Mouse (Mus musculus) mature B cell (primary cell): ENCODE measurements around the gene Sgta.
"Not testable (repeated sequence)": the region's sequence is repeated elsewhere in the genome, so short reads cannot be mapped to it uniquely, and the experiment has no call there.

Experiments used
- in situ Hi-C: fragments of 300-500 bp; cut with MboI; formaldehyde crosslinking; loops from 2 replicates; pipeline ENCODE4 v1.14.3; 2019

Sgta gene

GRCm38 (mm10) chr10:81059603-81060543 is at the start of gene Sgta:
Gene Sgta, minus strand, starts transcription at chr10:81060181.
- in situ Hi-C loops = no loop called here

- in situ Hi-C loops = no loop called here
Observed at GRCm38 (mm10) chr10:81106113-81106721, 46.2 kb upstream of the Sgta start.

- in situ Hi-C loops = no loop called here
Observed at GRCm38 (mm10) chr10:81105565-81106112, 45.7 kb upstream of the Sgta start, which contains the start of gene Map2k2. Gene Map2k2, plus strand, starts transcription at chr10:81105915.

GRCm38 (mm10) chr10:81094931-81095678 is 35.1 kb upstream of the Sgta start:
- in situ Hi-C loops = no loop called here

- in situ Hi-C loops = no loop called here
Observed at GRCm38 (mm10) chr10:81092465-81093250, 32.7 kb upstream of the Sgta start.

GRCm38 (mm10) chr10:81090621-81091020 is 30.6 kb upstream of the Sgta start:
- in situ Hi-C loops = no loop called here

- in situ Hi-C loops = no loop called here
Observed at GRCm38 (mm10) chr10:81089216-81089615, 29.2 kb upstream of the Sgta start.

- in situ Hi-C loops = no loop called here
Observed at GRCm38 (mm10) chr10:81087021-81087420, 27.0 kb upstream of the Sgta start.

- in situ Hi-C loops = no loop called here
Observed at GRCm38 (mm10) chr10:81082168-81082960, 22.4 kb upstream of the Sgta start.

GRCm38 (mm10) chr10:81080008-81080655 is 20.2 kb upstream of the Sgta start:
- in situ Hi-C loops = no loop called here

- in situ Hi-C loops = no loop called here
Observed at GRCm38 (mm10) chr10:81077916-81078315, 17.9 kb upstream of the Sgta start.

GRCm38 (mm10) chr10:81076356-81076755 is 16.4 kb upstream of the Sgta start:
- in situ Hi-C loops = no loop called here

- in situ Hi-C loops = no loop called here
Observed at GRCm38 (mm10) chr10:81075734-81076133, 15.8 kb upstream of the Sgta start.

GRCm38 (mm10) chr10:81073464-81073863 is 13.5 kb upstream of the Sgta start:
- in situ Hi-C loops = no loop called here

GRCm38 (mm10) chr10:81072290-81072689 is 12.3 kb upstream of the Sgta start:
- in situ Hi-C loops = no loop called here

- in situ Hi-C loops = no loop called here
Observed at GRCm38 (mm10) chr10:81069836-81070235, 9.9 kb upstream of the Sgta start, which contains the start of gene Thop1. Gene Thop1, plus strand, starts transcription at chr10:81070035.

GRCm38 (mm10) chr10:81068706-81069105 is 8.7 kb upstream of the Sgta start:
- in situ Hi-C loops = no loop called here

- in situ Hi-C loops = not testable (repeated sequence)
Observed at GRCm38 (mm10) chr10:81064519-81064918, 4.5 kb upstream of the Sgta start.

- in situ Hi-C loops = no loop called here
Observed at GRCm38 (mm10) chr10:81062710-81063109, 2.7 kb upstream of the Sgta start.

- in situ Hi-C loops = no loop called here
Observed at GRCm38 (mm10) chr10:81058896-81059295, 1.1 kb downstream of the Sgta start.
